Mouse (Mus musculus): ENCODE measurements around the gene Dtnb.
"Not testable (repeated sequence)": the region's sequence is repeated elsewhere in the genome, so short reads cannot be mapped to it uniquely, and the experiment has no call there.

The Dtnb gene

DNA sequence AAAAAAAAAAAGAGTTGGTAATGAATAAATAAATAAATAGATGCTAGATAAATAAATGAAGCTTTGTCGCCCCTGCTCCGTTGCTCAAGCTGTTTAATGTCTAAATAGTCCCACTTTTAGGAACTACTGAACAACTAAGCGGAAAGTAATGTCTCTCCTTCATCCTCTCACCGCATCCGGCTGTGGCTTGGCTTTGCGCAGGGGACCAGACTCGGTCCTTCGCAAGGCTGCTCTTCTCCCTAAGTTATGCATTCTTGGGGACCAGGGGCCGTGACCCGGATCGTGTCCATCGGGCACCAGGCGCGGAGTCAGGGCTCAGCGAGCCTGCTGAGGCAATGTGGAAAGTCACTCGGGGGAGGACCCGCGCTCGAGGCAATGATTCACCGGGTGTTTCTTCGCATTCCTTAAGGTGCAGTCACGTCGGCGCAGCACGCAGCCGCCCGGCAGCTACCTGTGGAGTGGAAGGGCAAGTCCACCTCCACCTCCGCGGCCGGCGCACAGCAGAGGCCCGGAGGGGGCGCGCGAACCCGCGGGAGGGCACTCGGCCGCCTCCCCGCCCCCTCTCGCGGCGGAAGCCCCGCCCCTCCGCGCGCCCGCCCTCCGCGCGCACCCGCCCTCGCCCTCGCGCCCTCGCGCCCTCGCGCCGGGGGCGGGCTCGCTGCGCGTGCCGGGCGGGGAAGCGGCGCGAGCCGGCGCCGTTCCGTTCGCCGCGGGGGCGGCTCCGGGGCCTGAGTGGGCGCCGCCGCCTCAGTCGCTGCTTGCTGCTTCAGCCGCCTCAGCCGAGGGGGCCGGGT lies at the start of gene Dtnb:
Gene Dtnb, plus strand, starts transcription at position 595 of the 794 bp plus-strand sequence.
- DNase-seq (ENCODE audit: low spot score in 2 of 2), result peak; percentile 72 to 74

DNA sequence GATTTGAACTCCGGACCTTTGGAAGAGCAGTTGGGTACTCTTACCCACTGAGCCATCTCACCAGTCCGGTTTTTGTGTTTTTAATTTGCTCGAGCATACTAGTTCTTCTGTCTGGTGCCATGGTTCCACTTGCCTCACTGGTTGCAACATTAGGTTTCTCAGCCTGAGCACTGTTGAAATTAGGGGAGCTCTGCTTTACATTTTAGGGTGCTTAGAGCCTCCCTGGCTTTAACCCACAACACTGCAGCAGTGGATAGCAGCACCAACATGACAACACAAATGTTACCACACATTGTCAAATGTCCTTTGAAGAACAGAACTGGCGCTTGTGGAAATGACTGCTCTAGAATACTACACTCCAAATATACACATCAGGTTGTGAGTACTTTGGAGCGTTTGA lies 46.6 kb upstream of the Dtnb start:
- no peak for DNase-seq (ENCODE audit: low spot score in 2 of 2)

DNA sequence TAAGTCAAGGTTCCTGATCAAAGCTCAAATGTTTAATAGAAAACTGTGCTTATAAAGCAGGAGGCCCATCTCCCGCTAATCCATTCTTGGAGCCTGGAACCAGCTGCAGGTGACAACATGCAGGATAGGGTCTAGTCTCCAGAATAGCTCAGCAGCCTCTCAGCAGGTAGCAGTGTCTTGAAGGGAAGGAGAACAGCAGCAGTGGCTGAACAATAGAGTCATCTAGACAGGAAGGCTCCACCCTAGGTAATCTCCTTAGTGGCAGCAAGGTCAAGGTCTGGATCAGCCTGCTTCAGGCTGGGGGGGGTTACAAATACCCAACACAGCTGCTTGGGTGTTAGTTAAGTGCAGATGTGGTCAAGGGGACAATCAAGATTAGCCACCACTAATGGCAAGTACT lies 36.7 kb upstream of the Dtnb start:
- DNase-seq (ENCODE audit: low spot score in 2 of 2), result not testable (repeated sequence)

- DNase-seq (ENCODE audit: low spot score in 2 of 2), result peak; percentile 66 to 76
Observed at GRCm38 (mm10) chr12:3537616-3538015, 34.6 kb upstream of the Dtnb start.

- DNase-seq (ENCODE audit: low spot score in 2 of 2), result no peak
Observed at GRCm38 (mm10) chr12:3538036-3538435, 34.1 kb upstream of the Dtnb start.

DNA sequence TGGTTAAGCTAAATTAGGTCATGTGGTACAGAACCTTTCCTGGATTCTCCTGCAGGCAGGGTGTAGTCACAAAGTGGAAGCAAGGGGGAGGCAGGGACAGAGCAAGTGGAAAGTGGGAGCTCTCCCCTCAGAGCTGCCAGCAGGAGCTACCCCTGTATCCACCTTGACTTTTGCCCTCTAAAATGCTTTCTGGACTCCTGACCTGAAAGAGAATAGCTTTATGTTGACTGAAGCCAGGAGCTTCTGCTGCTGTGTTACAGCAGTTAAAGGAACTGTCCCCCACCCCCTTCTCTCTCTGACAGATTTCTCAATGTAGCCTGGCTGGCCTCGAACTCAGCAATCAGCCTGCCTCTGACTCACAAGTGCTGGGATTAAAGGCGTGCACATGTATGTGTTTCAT lies 32.6 kb upstream of the Dtnb start:
- no peak for DNase-seq (ENCODE audit: low spot score in 2 of 2)

GRCm38 (mm10) chr12:3540871-3541270 lies 31.3 kb upstream of the Dtnb start:
- no peak for DNase-seq (ENCODE audit: low spot score in 2 of 2)

DNA sequence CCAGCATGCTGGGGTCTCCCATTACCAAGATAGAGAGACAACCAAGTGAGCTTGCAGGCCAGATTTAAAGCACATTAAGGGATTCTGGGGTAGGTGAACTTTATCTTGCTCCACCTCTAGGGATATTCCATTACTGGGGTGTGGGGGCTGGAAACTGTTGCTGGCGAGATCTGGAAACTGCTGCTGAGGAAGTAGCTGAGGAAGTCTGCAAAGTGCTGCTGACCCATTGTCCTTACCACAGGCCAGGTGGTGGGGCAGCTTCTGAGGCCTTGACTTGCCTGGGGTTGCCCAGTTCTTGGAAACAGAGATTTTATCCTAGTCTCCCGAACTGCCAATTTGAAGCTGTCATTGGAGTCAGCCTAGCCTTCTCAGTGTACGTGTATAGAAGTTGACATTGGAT lies 26.7 kb upstream of the Dtnb start:
- DNase-seq (ENCODE audit: low spot score in 2 of 2), result no peak

DNA sequence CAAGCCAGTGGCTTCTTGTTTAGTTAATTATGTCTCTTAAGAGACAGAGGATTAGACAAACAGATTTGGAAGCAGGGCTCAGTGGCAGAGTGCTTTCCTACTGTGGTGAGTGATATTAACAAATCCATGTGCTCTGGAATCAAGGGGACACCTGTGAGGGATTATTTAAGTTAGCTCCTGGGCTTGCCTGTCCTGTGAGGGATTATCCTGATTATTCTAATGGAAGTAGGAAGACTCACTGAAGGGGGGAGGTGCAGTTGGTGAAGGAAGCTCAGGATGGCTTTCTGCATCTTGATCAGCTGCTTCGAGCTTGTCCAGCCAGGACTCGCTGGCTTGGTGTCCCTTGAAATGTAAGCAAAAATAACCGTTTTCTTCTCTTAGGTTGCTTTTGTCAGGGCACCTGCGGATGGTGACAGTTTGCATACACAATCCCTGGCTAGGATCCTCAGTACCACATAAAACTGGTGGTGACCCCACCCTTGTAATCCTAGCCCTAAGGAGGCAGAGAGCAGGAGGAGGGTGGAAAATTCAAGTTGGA lies 26.0 kb upstream of the Dtnb start:
- no peak for DNase-seq (ENCODE audit: low spot score in 2 of 2)

DNA sequence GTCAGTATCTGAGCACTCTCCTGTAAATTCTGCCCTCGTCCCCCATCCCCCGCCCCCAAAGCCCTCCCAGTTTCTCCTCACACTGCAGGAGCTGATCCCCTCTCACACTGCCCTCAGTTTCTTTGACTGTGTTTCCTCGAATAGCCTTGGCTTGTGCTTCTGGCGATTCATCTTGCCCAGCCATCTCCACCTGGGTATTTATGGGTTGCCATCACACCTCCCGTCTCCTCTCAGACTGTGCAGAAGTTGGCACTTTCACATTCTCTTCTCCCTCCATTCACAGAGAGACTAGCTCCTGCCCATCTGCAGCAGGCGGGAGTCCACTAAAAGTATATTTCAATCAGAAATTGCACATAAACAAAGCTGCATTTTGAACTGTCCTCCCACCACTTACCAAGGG lies 25.4 kb upstream of the Dtnb start:
- no peak for DNase-seq (ENCODE audit: low spot score in 2 of 2)

DNA sequence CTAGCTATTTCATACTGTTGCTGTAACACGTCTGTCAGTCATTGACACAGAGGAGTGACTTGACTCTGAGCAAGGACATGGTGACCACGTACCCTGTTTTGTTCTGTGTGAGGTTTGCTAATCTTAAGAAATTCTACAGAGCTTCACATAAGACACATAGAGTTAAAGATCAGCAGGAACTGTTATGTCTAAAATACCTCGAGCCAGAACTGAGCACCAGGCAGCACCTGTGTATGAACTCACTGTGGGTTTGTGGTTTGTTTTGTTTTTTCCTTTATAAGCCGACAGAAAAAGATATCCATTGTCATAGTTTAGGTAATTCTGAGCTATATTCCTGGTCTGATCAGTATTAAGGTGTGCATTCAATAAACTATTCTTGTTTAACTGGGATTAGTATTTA lies 24.7 kb upstream of the Dtnb start:
- no peak for DNase-seq (ENCODE audit: low spot score in 2 of 2)

DNA sequence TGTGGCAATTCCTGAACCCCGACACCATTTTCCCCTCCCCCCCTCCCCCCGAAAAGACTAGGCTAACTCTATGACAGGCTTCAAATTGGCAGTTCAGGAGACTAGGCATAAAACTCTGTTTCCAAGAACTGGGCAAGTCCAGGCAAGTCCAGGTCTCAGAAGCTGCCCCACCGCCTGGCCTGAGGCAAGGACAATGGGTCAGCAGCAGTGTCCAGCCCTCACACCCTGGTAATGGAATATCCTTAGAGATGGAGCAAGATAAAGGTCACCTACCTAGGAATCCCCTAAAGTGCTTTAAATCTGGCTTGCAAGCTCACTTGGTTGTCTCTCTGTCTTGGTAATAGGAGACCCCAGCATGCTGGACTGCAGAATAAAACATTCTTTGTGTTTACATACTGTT lies 24.3 kb upstream of the Dtnb start:
- DNase-seq (ENCODE audit: low spot score in 2 of 2), result no peak

- peak; percentile 62 to 67 for DNase-seq (ENCODE audit: low spot score in 2 of 2)
Observed at GRCm38 (mm10) chr12:3548582-3549211, 23.5 kb upstream of the Dtnb start.

- DNase-seq (ENCODE audit: low spot score in 2 of 2), result peak in 1 of 2 experiments; percentile 47
Observed at GRCm38 (mm10) chr12:3550280-3550679, 21.9 kb upstream of the Dtnb start.

GRCm38 (mm10) chr12:3557414-3558319 lies 14.5 kb upstream of the Dtnb start:
- DNase-seq (ENCODE audit: low spot score in 2 of 2), result no peak

- DNase-seq (ENCODE audit: low spot score in 2 of 2), result peak; percentile 73 to 82
Observed at GRCm38 (mm10) chr12:3560596-3560995, 11.6 kb upstream of the Dtnb start.

DNA sequence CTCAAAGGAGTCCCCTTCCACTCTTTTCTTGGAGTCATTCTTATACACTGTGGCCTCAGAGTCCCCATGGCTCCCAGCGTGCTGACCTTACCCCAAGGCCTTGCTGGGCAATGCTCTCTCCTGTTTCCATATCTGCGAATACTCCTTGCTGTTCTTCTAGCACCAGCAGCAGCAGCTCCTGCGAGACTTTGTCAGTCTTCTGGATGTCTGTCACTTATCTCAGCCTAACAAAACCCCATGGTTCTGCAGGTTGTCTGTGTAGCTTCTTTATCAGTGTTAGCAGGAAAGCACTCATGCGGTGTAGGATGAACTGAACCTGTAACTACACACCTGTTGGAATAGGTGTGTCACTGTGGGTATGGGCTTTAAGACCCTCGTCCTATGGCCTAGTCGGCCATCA lies 11.1 kb upstream of the Dtnb start:
- no peak for DNase-seq (ENCODE audit: low spot score in 2 of 2)

GRCm38 (mm10) chr12:3562806-3563205 lies 9.4 kb upstream of the Dtnb start:
- no peak for DNase-seq (ENCODE audit: low spot score in 2 of 2)

GRCm38 (mm10) chr12:3563659-3564058 lies 8.5 kb upstream of the Dtnb start:
- no peak for DNase-seq (ENCODE audit: low spot score in 2 of 2)

GRCm38 (mm10) chr12:3568461-3568991 lies 3.7 kb upstream of the Dtnb start:
- DNase-seq (ENCODE audit: low spot score in 2 of 2), result peak; percentile 49 to 73

DNA sequence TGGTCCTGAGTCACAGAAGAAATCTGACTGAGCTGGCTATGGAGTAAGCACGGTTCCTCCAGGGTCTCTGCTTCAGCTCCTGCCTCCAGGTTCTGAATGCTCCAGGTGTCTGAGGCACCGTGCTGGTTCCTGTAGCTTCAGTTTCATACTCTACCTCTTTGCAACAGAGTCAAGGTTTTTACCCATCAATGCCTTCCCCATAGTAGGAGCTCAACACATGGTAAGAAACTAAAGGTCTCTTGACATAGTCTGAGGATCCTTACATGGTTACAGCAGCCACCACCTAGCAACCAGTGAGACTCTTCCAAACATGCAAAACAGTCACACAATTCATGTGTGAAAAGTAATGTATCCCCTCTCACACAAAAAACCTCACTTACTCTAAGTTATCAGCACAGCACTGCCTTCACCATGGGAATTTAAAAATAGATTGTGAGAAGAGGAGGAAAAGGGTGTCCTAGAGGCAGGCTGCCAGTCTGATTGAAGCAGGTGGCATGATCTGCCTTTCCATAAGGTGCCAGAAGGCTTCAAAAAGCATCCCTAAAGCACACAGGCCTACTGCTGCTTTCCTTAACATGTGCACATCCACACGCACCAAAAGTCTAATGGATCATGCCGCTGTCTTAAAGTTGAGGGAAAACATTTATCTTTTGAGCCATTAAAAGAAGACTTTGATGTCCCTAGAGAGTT lies 1.3 kb upstream of the Dtnb start:
- DNase-seq (ENCODE audit: low spot score in 2 of 2), result peak; percentile 65 to 78
